Mouse (Mus musculus): ENCODE results near the gene Ppp1r12a.

Ppp1r12a gene

GRCm38 (mm10) chr10:108286658-108287437 lies 124.9 kb downstream of the Ppp1r12a start:
- no peak for DNase-seq (ENCODE audit: inconsistent age in 2 of 2, low spot score in 1 of 2)

- DNase-seq (ENCODE audit: inconsistent age in 2 of 2, low spot score in 1 of 2), result no peak
These were observed 125.4 kb downstream of the Ppp1r12a start for GRCm38 (mm10) chr10:108287438-108287801.

GRCm38 (mm10) chr10:108290046-108290445 lies 128.1 kb downstream of the Ppp1r12a start:
- no peak for DNase-seq (ENCODE audit: inconsistent age in 2 of 2, low spot score in 1 of 2)

DNA sequence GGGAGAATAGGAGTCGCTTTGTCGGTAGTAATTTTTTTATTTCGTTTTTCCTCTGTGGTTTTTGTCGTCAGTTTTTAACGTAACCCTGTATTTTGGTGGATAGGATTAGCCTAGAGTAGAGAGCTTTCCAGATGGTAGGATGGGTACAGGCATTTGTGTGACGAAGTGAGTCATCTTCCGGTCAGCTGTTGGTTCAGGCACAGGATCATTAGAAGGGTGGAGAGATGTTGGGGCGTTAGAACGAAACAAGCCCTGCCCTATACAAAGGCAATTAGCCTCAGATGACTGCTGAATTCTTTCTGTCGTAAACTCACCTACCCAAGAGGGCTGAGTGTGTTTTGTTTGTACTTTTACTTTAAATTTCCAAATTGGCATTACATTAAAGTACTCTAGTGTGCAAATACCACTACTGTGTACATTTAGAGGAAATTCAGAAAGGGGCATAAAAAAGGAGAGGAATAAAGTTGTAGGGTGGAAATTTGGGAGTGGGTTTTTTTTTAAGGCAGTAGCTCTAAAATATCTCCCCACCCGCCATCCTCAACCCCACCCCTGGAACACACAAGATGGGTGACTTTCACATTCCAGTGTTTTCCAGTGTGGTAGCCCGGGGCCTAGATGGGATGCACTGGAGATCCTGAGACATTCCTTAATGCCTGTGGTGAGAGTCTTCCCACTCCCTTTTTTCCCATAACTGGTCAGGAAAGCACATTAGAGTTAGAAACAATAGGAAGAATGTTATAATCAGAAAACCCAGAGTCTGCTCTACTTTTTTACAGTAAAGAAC lies 129.9 kb downstream of the Ppp1r12a start:
- DNase-seq (ENCODE audit: inconsistent age in 2 of 2, low spot score in 1 of 2), result no peak

- DNase-seq (ENCODE audit: inconsistent age in 2 of 2, low spot score in 1 of 2), result no peak
These were observed 130.7 kb downstream of the Ppp1r12a start for GRCm38 (mm10) chr10:108292651-108293050.

GRCm38 (mm10) chr10:108293620-108294195 lies 131.7 kb downstream of the Ppp1r12a start:
- DNase-seq (ENCODE audit: inconsistent age in 2 of 2, low spot score in 1 of 2), result no peak

- no peak for DNase-seq (ENCODE audit: inconsistent age in 2 of 2, low spot score in 1 of 2)
These were observed 132.8 kb downstream of the Ppp1r12a start for GRCm38 (mm10) chr10:108294766-108295165.

GRCm38 (mm10) chr10:108296446-108296845 lies 134.5 kb downstream of the Ppp1r12a start:
- DNase-seq (ENCODE audit: inconsistent age in 2 of 2, low spot score in 1 of 2), result no peak

DNA sequence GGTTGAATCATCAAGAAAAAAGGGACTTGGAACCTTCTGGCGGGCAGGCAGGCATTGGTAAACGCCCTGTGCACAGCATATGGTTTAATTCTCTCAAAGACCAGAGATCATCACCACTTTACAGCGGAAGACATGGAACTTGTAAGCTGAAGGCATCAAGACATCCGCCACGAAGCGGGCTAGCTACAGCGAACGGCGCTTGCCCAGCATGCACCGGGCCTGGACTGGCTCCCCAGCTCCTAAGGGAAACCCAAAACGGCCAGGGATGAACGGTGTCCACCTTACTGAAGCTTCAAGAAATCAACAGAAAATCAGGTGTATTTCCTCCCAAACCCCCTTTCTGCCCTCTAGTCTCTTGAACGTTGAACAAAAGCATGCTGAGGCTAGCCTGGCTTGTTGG lies 136.3 kb downstream of the Ppp1r12a start:
- no peak for DNase-seq (ENCODE audit: inconsistent age in 2 of 2, low spot score in 1 of 2)

GRCm38 (mm10) chr10:108298841-108299545 lies 137.0 kb downstream of the Ppp1r12a start:
- no peak for DNase-seq (ENCODE audit: inconsistent age in 2 of 2, low spot score in 1 of 2)

DNA sequence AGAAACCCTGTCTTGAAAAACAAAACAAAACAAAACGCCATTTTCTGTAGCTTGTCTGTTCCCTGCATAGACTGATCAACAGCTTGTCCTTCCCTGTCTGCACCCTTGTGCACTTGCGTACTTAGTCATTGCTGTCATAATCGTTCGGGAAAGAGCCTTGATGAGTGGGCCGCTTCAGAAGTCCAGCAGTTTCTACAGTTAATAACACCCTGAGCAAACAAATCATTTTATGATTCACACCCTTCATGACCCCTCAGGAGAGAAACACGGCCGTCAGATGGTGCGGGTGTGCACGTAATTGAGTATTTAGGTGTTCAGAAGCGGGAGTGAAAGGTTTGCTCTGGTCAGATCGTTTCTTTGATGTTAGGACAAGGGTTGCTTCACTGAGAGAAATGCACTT lies 137.8 kb downstream of the Ppp1r12a start:
- peak in 1 of 2 experiments; percentile 43 for DNase-seq (ENCODE audit: inconsistent age in 2 of 2, low spot score in 1 of 2)

- peak; percentile 77 to 91 for DNase-seq (ENCODE audit: inconsistent age in 2 of 2, low spot score in 1 of 2)
These were observed 138.8 kb downstream of the Ppp1r12a start for GRCm38 (mm10) chr10:108300843-108301242.

GRCm38 (mm10) chr10:108307772-108308171 lies 145.8 kb downstream of the Ppp1r12a start:
- DNase-seq (ENCODE audit: inconsistent age in 2 of 2, low spot score in 1 of 2), result no peak

- no peak for DNase-seq (ENCODE audit: inconsistent age in 2 of 2, low spot score in 1 of 2)
These were observed 148.2 kb downstream of the Ppp1r12a start for GRCm38 (mm10) chr10:108310195-108310594.

- DNase-seq (ENCODE audit: inconsistent age in 2 of 2, low spot score in 1 of 2), result no peak
These were observed 149.4 kb downstream of the Ppp1r12a start for GRCm38 (mm10) chr10:108311396-108311795.

DNA sequence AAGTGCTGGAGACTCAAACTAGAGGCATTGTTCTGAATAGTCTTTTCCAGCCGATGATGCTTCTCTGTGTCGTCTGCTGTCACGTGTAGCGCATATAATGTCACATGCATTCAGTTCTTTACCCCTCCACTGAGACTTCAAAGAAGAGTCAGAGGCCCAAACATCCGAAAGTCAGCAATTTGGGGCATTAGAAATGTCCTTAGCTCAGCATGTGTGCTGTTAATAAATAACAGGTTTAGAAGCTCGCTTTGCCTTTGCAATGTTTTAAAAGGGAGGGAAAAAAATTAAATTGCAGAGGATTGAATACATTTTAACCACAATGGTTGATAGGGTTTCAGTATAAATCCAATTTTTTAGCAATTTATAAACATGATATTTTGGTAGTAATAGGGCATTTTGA lies 151.9 kb downstream of the Ppp1r12a start:
- no peak for DNase-seq (ENCODE audit: inconsistent age in 2 of 2, low spot score in 1 of 2)

GRCm38 (mm10) chr10:108314396-108314795 lies 152.4 kb downstream of the Ppp1r12a start:
- DNase-seq (ENCODE audit: inconsistent age in 2 of 2, low spot score in 1 of 2), result no peak

- no peak for DNase-seq (ENCODE audit: inconsistent age in 2 of 2, low spot score in 1 of 2)
These were observed 153.2 kb downstream of the Ppp1r12a start for GRCm38 (mm10) chr10:108315236-108315635.

- DNase-seq (ENCODE audit: inconsistent age in 2 of 2, low spot score in 1 of 2), result no peak
These were observed 166.4 kb downstream of the Ppp1r12a start for GRCm38 (mm10) chr10:108328356-108328755.

- DNase-seq (ENCODE audit: inconsistent age in 2 of 2, low spot score in 1 of 2), result no peak
These were observed 167.0 kb downstream of the Ppp1r12a start for GRCm38 (mm10) chr10:108328983-108329382.

- no peak for DNase-seq (ENCODE audit: inconsistent age in 2 of 2, low spot score in 1 of 2)
These were observed 167.8 kb downstream of the Ppp1r12a start for GRCm38 (mm10) chr10:108329771-108330170.
